Mouse (Mus musculus) gastrocnemius, adult 2 months (tissue): ENCODE data around the gene Slc25a19. TPM values are rescaled to one million over a fixed set of nuclear protein-coding genes. Genes with fewer than 3 reads are reported as not detected.
"Not testable (repeated sequence)": the region's sequence is repeated elsewhere in the genome, so short reads cannot be mapped to it uniquely, and the experiment has no call there.

Experiments
- DNase-seq: peaks from one replicate; pipeline ENCODE4 v3.0.0; 2022
- H3K27ac ChIP-seq: fragments of 200-600 bp; 2 replicates; pipeline ENCODE4 v1.8.1; 2022; ENCODE audit warnings: mild to moderate bottlenecking
- H3K4me3 ChIP-seq: fragments of 200-600 bp; 2 replicates; pipeline ENCODE4 v1.8.1; 2022; ENCODE audit warnings: mild to moderate bottlenecking, moderate library complexity
- CTCF ChIP-seq: fragments of 200-600 bp; IDR thresholded peaks from 2 replicates; pipeline ENCODE4 v1.8.1; 2022; ENCODE audit warnings: antibody characterized with exemption, mild to moderate bottlenecking, moderate library complexity
- intact Hi-C: fragments of 180-260 bp; cut with DNase I; formaldehyde crosslinking; loops from one replicate; pipeline ENCODE4 v1.15.1; 2025
- total RNA-seq, 2 experiments: library from RNA; stranded (reverse); gene quantifications; 2 replicates each; pipeline ENCODE4 v1.2.3; 2021

Slc25a19 gene
- total RNA-seq, 2 experiments from 2014 or later = 43.1 to 51.5 TPM

- intact Hi-C loops = no loop called here
- no peak for DNase-seq
- peak overlapping the region; percentile 29; the same call in 1 of the 2 replicates for H3K4me3 ChIP-seq
- peak overlapping the region; percentile 75 for H3K27ac ChIP-seq
- no peak for TF ChIP-seq CTCF
These were observed 25.1 kb upstream of the Slc25a19 start for GRCm38 (mm10) chr11:115653194-115653593.

- DNase-seq = no peak
- no peak for TF ChIP-seq CTCF
- intact Hi-C loops = no loop called here
- H3K27ac ChIP-seq = no peak overlapping the region
- H3K4me3 ChIP-seq = no peak overlapping the region
These were observed 23.6 kb upstream of the Slc25a19 start for GRCm38 (mm10) chr11:115651680-115652079.

DNA sequence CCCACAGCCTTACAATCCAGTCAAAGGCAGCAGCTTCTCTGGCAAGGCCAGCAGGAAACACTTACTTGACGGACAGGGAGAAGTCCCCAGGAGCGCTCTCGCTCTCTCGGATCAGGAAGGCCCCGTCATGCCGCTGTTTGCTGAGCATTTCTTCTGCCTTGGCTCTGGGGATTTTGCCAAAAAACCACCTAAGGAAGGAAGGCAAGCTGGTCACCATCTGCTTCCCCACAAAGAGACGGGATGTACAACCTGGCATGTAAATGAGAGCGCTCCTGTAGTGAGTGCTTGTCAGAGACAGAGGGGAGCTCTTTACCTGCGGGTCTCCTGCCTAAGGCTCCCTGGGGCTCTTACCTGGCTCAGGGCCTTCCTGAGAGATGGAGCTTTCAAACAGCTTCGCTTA, 21.6 kb upstream of the Slc25a19 start:
- DNase-seq = no peak
- TF ChIP-seq CTCF = no peak
- no peak overlapping the region for H3K27ac ChIP-seq
- H3K4me3 ChIP-seq = no peak overlapping the region
- intact Hi-C loops = loop anchor here (5.0 kb wide), 1 partner anchor 163 kb away; the partner anchor contains the start of genes Caskin2 and Tsen54

DNA sequence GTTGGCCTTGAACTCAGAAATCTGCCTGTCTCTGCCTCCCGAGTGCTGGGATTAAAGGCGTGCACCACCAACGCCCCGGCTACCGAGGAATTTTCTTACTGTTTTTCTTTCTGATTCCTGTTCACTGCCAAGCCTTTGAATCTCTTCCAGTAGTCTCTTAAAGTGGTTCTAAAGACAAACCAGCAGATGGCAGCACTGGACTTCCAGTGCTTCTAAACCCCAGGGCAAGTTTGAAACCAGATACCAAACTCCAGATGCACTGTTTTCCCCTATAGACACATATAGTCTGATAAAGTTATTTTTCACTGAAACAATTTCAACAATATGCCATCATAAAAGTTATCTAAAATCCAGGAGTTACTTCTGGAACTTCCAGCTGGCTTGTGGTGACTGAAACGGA, 19.4 kb upstream of the Slc25a19 start:
- DNase-seq = peak; percentile 57
- H3K27ac ChIP-seq = no peak overlapping the region
- peak; percentile 94 for TF ChIP-seq CTCF
- no peak overlapping the region for H3K4me3 ChIP-seq
- intact Hi-C loops = loop anchor here (1.0 to 5.0 kb wide), 2 partner anchors 67 to 165 kb away; partner anchors contain the start of genes Caskin2 and Tsen54

DNA sequence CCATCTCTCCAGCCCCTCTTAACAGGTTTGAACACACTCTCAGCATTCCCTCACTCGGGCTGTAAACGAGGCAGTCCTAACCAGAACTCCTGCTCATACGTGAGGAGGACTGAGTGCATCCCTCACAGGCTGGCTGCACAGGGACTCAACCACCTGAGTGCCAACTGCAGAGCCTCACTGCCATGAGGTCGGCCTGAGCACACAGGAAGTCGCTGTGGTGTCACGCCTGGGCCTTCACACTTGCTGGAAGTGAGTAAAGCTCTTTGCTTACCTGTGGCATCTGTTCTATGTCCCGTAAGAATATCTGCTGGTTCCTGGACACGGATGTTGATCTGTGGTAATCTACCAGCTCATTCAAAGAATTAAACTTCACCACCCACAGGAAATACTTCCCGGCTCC, 18.3 kb upstream of the Slc25a19 start:
- no peak for DNase-seq
- H3K4me3 ChIP-seq = no peak overlapping the region
- TF ChIP-seq CTCF = no peak
- no peak overlapping the region for H3K27ac ChIP-seq
- intact Hi-C loops = loop anchor here (5.0 kb wide), 1 partner anchor 166 kb away; the partner anchor contains the start of genes Caskin2 and Tsen54

- intact Hi-C loops = loop anchor here (5.0 kb wide), 1 partner anchor 167 kb away; the partner anchor contains the start of genes Caskin2 and Tsen54
- DNase-seq, H3K27ac ChIP-seq, H3K4me3 ChIP-seq: not testable (repeated sequence)
These were observed 17.4 kb upstream of the Slc25a19 start for GRCm38 (mm10) chr11:115645498-115645897.

GRCm38 (mm10) chr11:115644308-115644707, 16.2 kb upstream of the Slc25a19 start:
- intact Hi-C loops = no loop called here

GRCm38 (mm10) chr11:115643265-115643664, 15.2 kb upstream of the Slc25a19 start:
- TF ChIP-seq CTCF = no peak
- intact Hi-C loops = no loop called here
- Histone ChIP-seq H3K27ac (no peak overlapping the region), H3K4me3 (no peak overlapping the region)
- DNase-seq = no peak

More at GRCm38 (mm10) chr11:115644308-115644707, 16.2 kb upstream of the Slc25a19 start:
- TF ChIP-seq CTCF = no peak
- H3K4me3 ChIP-seq = no peak overlapping the region
- DNase-seq = no peak
- H3K27ac ChIP-seq = no peak overlapping the region

GRCm38 (mm10) chr11:115642705-115643104, 14.6 kb upstream of the Slc25a19 start:
- H3K4me3 ChIP-seq = no peak overlapping the region
- intact Hi-C loops = no loop called here
- no peak overlapping the region for H3K27ac ChIP-seq
- TF ChIP-seq CTCF = no peak
- DNase-seq = no peak

GRCm38 (mm10) chr11:115641664-115642036, 13.6 kb upstream of the Slc25a19 start:
- no peak for DNase-seq
- no peak overlapping the region for H3K4me3 ChIP-seq
- no peak for TF ChIP-seq CTCF
- no peak overlapping the region for H3K27ac ChIP-seq
- intact Hi-C loops = no loop called here

GRCm38 (mm10) chr11:115640978-115641663, 13.0 kb upstream of the Slc25a19 start:
- no peak for DNase-seq

GRCm38 (mm10) chr11:115640311-115640828, 12.3 kb upstream of the Slc25a19 start:
- no peak overlapping the region for H3K27ac ChIP-seq
- TF ChIP-seq CTCF = no peak
- no peak overlapping the region for H3K4me3 ChIP-seq
- no peak for DNase-seq
- intact Hi-C loops = no loop called here

More at GRCm38 (mm10) chr11:115640978-115641663, 13.0 kb upstream of the Slc25a19 start:
- Histone ChIP-seq H3K4me3 (no peak overlapping the region), H3K27ac (no peak overlapping the region)
- intact Hi-C loops = no loop called here
- TF ChIP-seq CTCF = no peak

GRCm38 (mm10) chr11:115639540-115639939, 11.4 kb upstream of the Slc25a19 start:
- no peak for TF ChIP-seq CTCF
- intact Hi-C loops = no loop called here

More at GRCm38 (mm10) chr11:115639540-115639939, 11.4 kb upstream of the Slc25a19 start:
- Histone ChIP-seq H3K27ac (no peak overlapping the region), H3K4me3 (no peak overlapping the region)
- DNase-seq = no peak
